Mouse (Mus musculus) left cerebral cortex, postnatal 36 days (tissue): ENCODE results near the gene Slc39a9. TPM values are rescaled to one million over a fixed set of nuclear protein-coding genes. Genes with fewer than 3 reads are reported as not detected.

Experiments used
- DNase-seq, 2 experiments: peaks; one replicate each; pipeline ENCODE4 v3.0.0; 2021 to 2022; ENCODE audit warnings: low spot score in 2 of 2, mixed read lengths in 1 of 2
- intact Hi-C: fragments of 180-260 bp; cut with DNase I; formaldehyde crosslinking; loops from one replicate; pipeline ENCODE4 v1.15.1; 2025
- total RNA-seq, 2 experiments: library from RNA; stranded (reverse); gene quantifications; 2 replicates each; pipeline ENCODE4 v1.2.3; 2021

Slc39a9 gene
- 10 to 100 TPM; 36.7 to 37.6 TPM for total RNA-seq

DNA sequence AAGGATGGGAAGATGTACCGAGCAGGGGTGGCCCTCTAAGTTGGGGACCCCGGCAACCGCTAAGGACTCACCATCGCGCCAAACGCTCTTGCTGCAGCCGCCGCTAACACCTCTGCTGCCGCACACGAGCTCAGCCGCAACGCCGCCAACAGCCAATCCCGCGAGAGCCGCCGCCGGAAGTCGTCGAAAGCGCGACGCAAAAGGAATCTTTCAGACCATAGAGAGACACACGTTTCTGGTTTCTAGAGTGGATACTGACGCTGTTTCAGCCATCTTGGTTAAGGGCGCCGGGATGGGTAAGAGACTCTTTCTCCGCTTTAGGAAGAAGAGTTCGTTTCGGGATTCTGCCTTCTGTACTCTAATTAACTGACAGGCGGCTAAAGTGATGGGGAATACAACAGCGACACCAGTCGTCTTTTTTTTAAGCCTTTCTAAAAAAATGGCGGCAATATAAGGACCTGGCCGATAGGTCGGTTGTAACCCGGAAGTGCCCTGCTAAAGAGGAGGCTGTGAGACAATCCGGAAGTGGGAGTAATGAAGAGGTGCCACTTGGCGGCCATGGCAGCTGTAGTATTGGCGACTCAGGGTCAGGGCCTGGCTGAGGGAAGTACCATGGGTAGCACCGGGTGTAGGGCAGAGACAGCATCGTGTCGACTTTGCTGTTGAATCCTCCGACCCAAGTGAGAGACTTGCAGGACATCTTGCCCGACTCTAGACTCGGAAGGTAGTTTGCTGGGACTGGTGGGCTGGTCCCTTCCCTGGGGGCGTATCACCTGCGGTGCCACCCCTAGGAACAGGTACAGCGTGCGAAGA lies at the start of gene Slc39a9, which contains the start of gene Erh:
TSS of gene Slc39a9 (plus strand) at position 191 of the 813 bp plus-strand sequence.
TSS of gene Erh (minus strand) at position 649 of the 813 bp plus-strand sequence.
- peak; percentile 94 to 96 for DNase-seq
- intact Hi-C loops = no loop called here

DNA sequence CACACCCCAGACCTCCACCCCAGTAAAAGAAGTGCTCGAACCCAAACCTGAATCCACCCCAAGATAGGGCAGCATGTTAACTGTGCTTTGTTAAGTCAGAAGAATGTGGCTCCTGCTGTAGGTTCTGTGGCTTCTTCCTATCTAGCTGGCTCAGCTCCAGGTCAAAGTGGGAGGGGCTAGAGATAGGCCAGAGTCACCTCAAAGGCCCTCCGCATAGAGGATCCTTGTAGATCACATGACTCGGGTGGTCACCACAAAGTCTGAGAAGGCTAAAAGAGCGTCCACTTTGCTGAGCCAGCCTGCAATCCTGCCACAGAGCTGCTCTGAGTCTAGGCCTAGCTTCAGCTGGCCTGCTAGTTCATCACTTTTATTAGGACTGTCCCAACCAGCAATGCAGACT lies 49.5 kb upstream of the Slc39a9 start:
- DNase-seq = no peak
- intact Hi-C loops = no loop called here

DNA sequence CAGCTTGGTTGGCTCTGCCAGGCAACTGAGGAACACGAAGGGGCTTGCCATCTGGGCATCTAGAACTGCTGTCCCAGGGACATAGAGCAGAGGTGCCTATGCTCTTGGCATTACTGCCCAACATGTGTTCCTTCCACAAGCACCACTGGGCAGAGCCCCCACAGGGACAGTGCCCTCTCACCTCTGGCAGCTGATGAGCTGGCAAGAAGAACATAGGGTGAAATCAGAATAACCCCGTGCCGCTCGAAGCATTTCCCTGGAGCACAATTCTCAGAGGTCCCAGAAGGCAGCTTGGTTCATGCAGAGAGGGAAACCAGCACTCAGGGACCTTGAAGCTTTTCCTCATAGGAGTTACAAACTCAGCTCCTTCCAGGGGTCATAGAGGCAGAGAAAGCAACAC lies 48.9 kb upstream of the Slc39a9 start:
- DNase-seq = no peak
- intact Hi-C loops = no loop called here

DNA sequence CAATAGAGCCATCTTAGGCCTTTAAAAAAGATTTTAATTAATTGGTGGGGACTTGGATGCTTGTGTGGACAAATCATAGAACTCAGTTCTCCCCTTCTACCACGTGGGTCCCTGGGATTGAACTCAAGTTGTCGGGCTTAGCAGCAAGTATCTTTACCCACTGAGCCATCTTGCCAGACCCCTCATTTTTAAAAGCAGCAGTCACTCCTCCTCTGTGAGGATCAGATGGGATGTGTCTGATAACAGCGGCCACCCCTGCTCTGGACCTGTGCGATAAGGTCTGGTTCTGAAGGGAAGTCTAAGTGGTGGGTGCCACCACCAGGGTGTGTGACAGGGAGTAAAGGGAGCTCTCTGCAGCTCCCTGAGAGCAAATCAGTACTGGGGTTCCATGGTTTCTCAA lies 48.1 kb upstream of the Slc39a9 start:
- no peak for DNase-seq
- intact Hi-C loops = no loop called here

DNA sequence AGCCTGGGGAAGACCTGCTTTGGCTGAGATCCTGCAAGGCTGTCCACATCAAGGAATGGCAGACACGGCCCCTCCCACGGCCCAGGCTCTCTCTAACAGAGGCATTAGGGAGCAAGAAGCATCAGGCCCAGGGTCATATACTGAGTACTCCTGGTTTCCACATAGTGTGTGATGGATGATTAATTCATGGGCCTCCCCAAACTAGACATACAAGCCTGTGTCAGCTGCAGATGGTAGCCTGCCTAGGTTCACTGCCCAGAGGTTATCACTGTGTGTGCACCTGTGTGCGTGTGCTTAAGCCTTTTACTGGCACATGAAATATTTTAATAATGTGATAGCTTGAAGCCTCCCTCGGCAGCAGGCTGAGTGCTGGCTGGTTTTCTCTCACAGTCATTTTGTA lies 47.7 kb upstream of the Slc39a9 start:
- DNase-seq = no peak
- intact Hi-C loops = no loop called here

DNA sequence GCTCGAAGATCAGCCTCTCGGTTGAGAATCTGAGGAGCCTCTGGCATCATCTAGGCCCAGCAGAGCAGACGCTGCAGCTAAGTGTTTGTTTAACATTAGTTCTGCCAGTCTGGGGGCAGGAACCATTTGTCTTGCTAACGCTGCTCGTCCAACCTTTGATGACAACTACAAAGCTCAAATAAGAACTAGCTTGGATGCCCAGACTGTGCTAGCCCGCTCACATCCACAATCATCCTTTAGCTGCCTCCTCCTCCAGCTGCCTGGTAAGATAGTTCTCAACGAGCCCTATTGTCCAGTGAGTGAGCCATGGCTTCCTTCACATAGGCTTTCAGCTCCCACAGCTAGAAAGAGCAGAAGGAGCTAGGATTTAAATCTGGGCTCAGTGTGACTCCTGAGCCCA lies 45.4 kb upstream of the Slc39a9 start:
- DNase-seq = no peak
- intact Hi-C loops = no loop called here

DNA sequence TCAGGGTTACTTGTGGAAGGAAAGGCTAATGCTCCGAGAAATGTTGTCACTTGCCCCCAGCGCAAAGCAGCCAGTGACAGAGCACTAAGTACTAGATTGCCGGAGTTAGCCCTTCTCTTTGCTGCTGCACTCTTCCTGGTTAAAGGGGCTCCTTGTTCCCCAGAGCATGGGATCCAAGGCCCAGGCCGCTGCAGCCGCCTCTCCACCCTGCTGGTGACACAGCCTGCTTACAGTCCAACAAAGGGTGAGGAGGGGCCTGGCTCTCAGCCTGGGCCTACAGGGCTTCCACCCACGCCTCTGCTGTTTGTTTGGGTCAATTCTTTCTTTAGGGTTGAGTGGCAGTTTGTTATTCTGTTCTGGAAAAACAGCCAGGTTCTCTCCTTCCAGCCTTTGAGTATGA lies 44.9 kb upstream of the Slc39a9 start:
- intact Hi-C loops = no loop called here
- peak in 1 of 2 experiments; percentile 22 for DNase-seq

DNA sequence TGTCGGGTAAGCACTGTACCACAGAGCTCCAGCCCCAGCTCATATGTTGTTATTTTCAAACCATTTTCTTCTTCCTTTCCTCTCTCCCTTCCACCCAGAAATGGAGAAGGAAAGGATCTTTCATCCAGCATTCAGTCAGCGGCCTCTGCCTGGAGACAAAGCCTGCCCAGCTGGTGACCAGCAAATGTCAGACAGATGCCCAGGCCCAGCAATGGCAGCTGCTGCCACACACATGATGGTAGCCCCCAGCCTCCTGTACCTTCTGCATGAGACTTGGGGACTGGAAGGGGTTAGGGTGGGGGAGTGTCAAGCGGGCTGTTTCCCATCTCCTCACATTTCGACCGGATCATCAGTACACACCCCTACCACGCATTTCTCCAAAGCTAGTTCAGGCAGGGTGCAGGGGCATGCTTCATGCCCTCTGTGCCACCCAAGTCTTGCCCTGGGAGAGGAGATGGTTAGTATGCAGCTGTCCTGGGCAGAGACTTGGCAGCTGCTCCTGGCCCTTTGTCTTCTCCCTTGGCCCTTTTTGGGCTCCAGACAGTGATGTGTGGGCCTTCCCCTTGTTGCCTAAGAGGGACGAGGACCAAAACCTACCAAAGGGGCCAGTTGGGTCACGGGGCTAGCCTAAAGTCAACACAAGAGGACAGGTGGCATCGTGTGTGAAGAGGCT lies 42.0 kb upstream of the Slc39a9 start:
- intact Hi-C loops = no loop called here
- no peak for DNase-seq

DNA sequence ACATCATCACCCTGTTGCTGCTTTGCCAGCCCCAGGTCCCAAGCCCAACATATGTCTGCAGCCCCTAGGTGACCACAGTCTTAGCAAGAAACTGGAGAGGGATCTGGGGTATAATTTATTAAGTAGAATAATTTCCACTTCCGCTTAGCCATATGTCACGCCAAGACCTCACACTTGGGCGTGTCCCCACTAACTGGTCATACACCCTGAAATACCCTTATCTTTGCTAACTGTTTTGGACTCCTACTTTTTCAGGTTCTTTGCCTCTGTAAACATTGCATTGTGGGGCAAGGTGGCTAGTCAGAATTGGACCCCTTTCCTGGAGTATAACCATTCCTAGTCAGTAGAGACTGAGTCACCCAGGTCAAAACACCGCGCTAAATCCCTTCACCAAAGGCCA lies 41.3 kb upstream of the Slc39a9 start:
- DNase-seq = no peak
- intact Hi-C loops = no loop called here

DNA sequence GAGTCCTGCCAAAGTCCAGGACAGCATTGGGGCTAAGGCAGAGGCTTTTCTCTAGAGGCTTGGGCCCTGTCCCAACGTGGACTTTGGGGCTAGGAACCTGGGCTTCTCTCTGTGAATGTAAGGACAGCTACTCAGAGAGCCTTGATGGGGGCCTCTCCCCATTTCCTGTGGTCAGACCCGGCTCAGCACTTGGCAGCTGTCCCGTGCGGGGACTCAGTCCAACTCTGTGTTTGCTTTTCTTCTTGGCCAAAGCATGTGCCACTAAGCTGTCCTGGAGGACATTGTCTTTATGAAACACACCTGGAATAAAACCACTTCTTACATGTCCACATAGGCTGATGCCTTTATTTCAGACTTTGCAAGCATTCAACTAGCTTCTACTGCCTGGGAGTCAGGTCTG lies 40.1 kb upstream of the Slc39a9 start:
- intact Hi-C loops = no loop called here
- DNase-seq = no peak

DNA sequence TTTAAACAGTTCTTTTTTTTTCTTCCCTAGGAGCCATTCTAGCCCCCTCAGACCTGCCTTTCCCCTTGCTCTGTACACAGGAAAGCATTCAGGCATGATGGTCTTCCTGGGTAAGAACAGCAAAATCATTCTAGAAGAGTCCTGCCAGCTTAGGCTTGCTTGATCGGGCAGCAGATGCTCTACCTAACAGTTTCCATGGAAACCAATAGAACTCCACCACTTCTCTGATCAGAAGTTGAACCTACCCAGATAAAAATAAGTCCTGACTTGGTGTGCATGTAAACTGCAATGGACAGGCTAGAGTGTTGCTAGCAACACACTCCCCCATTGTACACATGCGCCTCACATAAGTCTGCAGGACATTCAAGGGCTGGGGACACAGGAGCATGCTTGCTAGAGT lies 39.5 kb upstream of the Slc39a9 start:
- peak in 1 of 2 experiments; percentile 37 for DNase-seq
- intact Hi-C loops = no loop called here

DNA sequence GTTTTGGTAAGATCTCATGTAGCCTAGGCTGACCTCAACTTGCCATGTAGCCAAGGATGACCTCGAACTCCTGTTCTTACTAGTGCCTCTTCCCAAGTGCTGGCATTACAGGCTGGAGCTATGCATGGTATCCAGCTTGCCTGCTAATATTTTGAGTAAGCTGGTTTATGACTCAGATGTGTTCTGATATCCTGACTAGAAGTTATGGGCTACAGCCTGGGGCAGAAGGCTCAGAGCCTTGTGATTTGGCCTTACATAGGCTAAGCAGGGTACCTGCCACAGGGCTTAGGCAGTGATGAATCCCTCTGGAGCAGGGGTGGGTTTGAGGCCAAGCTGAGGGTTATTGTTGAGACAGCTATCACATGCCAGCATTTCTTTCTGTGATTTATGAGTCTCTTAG lies 35.1 kb upstream of the Slc39a9 start:
- intact Hi-C loops = no loop called here
- no peak for DNase-seq

DNA sequence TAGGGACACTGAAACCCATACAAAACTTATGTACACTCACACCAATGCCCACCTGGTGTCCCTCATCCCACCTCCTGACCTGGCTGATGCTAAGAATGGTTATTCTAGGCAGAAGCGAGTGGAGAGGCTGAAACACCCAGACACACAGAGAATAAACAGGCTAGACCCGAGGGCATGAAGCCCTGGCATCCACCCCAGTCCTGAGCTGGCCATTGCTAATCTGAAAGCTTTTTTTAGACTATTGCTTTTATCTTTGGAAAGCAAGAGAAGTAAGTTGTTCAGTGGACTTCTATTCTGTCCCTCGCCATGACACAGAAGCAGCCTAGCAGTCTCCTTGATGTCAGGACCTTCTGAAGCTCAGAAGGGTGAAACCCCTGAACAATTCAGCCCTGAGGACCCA lies 33.8 kb upstream of the Slc39a9 start:
- no peak for DNase-seq
- intact Hi-C loops = no loop called here

DNA sequence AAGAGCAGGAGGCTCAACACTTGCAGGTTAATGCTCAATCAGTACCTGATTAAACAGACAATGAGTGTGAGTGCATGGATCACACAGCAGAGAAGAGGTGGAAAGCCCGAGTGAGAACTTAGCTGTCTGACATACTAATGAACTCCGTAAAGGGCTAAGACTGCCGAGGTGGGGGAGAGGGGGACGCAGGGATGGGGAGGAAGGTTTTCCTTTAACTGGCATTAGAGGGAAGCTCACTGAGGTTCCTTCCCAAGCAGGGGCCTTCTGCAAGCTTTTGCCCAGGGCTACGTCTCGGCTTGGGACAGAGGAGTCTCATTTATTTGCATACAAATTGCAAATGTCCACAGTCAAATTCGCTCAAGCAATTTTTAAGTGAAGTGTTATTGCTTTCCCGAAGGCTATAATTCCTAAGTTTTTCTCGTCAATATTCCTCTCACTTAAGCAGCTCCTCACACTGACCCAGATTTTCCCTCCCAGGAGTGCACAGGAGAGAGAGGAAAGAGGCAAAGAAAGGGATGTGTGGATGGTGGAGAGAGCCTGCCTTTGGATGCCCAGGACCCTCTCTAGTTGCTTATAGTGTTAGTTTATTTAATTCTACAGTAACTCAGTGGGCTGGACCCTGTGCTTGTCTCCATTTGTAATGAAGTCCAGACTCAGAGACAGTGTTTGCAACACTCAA lies 31.4 kb upstream of the Slc39a9 start:
- intact Hi-C loops = no loop called here
- no peak for DNase-seq

DNA sequence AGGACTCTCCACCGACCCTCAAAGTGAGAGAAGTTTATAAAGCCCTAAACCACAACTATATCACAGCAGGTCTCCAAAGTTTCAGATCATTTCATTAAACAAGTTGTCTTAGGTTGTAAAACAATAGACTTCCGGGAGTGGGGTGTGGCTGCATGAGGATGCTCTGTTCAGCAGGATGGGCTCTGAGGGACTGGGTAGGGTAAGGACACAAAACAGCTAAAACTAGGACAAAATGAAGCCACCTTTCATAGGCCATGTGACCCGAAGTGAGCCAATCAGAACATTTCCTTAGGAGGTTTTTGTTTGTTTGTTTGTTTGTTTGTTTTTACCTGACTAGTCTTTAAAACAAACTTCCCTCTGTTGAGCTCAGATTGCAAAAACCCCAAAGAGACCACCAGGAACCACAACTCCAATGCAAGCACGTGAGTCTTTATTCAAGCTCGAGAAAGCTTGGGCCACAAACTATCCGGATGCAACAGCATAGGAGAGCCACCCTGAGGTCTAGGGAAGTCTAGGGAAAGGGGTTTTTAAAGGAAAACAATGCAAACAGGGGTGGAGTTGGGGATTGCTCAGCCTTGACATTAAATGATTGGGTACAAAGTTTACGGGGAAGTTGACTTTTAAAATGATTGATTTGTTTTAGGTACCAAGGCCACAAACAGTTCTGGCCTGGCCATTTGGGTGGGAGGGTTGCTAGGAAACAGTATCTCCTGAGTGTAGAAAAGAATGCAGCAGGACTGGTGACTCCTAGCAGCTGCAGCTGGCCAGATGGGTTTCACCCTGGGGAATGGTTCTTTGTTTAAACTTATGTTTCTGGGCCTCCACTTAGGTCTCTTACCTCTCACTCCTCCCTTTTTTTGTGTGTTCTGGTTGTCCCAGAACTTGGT lies 28.1 kb upstream of the Slc39a9 start:
- intact Hi-C loops = no loop called here
- no peak for DNase-seq

DNA sequence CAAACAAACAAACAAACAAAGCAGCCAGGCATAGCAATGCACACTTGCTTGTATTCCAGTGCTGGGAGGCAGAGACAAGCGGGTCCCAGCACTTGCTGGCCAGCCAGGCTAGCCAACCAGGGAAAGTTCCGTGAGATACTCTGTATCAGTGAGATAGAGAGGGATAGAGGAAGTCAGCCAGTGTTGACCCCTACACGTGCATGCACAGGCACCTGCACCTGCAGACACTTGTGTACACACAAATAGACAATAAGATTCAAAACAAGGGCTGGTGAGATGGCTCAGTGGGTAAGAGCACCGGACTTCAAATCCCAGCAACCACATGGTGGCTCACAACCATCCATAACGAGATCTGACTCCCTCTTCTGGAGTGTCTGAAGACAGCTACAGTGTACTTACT lies 23.2 kb upstream of the Slc39a9 start:
- DNase-seq = no peak
- intact Hi-C loops = no loop called here

DNA sequence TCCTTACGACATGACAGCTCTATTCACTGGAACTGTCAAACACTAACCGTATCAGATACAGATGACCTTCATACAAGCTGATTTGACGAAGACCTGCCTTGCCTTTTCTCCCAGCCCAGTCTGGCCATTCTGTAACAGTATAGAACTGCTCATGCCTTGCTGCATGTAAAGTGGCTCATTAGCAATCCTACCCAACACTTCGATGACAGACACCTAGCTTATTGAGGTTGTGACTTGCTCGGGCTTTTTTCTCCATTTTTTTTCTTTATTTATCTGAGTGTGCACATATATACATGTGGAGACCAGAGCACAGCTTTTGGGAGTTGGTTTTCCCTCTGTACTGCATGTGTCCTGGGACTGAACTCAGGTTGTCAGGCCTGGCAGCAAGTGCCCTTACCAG lies 11.9 kb upstream of the Slc39a9 start:
- intact Hi-C loops = no loop called here
- no peak for DNase-seq

DNA sequence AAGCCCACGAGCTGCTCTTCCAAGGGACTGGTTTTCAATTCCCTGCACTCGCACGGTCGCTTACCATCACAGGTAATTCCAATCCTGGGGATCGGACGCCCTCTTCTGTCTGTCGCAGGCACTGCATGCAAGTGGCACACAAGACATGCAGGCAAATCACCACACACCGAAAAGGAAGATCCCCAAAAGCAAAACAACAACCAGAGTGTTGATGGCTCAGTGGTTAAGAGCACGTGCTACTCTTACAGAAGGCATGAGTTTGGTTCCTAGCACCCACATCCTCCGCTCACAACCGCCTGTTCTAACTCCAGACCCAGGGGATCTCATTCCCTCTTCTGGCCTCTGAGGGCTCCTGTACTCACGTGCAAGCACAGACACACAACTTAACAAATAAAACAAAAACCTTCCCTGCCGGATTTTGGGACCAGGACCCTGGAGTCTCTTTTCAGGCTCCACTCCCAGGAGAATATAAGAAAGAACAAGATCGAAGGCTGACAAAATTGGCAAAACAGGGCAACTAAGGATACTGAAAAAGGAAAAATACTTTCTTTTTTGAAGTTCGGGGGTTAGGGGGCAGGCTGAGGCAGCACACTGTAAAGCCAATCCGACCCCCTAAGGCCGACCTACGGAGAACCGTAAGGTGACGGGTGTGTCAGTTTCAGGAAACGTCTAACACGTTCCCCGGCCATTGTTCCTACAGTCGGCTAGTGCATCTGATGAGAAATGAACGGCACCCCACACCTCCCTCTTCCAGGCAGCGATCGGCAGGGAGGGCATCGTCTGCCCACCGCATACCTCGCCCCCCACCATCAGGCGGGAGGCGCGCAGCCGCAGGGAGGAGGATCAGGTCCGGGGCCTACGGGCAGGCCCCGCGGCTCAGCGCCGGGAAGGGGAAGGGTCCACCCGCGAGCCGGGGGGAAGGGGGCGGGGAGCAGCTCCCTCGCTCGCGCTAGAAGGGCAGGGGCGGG lies 674 bp upstream of the Slc39a9 start:
- DNase-seq = peak; percentile 9 to 15
- intact Hi-C loops = no loop called here

DNA sequence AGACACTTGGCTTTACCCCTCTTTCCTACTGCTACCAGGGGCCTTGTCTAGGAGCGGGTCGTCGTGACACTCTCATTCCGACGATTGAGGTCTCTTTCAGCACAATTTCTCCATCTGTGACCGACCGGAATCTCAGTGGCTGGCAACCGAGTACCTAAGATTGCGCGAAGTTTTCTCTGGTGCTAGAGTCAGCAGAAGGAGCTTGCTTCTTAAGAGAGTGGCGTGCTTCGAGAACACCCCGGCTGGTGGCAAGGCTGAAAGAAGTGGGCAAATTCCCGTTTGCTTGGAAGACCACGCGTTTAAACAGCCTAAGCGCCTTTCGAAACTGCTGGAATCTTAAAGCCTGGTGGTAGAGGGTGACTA lies 804 bp downstream of the Slc39a9 start:
- DNase-seq = no peak
- intact Hi-C loops = no loop called here
